Mouse (Mus musculus) adrenal gland, postnatal 10 days (tissue): Measurements from ENCODE around the gene Arhgap18. TPM values are rescaled to one million over a fixed set of nuclear protein-coding genes. Genes with fewer than 3 reads are reported as not detected.

Source experiments
- DNase-seq: peaks from one replicate; pipeline ENCODE4 v3.0.0; 2021; ENCODE audit warnings: mixed read lengths
- total RNA-seq, 2 experiments: library from RNA; stranded (reverse); gene quantifications; 2 replicates each; pipeline ENCODE4 v1.2.3; 2021

Arhgap18 gene
- total RNA-seq, 2 experiments from 2014 or later = 39.8 to 59.5 TPM

- DNase-seq = no peak
Measured at GRCm38 (mm10) chr10:26832068-26832467, 78.8 kb downstream of the Arhgap18 start.

- no peak for DNase-seq
Measured at GRCm38 (mm10) chr10:26832669-26833249, 79.5 kb downstream of the Arhgap18 start.

GRCm38 (mm10) chr10:26833393-26833792 lies 80.2 kb downstream of the Arhgap18 start:
- DNase-seq = no peak

GRCm38 (mm10) chr10:26849311-26849710 lies 96.1 kb downstream of the Arhgap18 start:
- DNase-seq = peak; percentile 50

- DNase-seq = peak; percentile 13
Measured at GRCm38 (mm10) chr10:26849854-26850253, 96.6 kb downstream of the Arhgap18 start.

- peak; percentile 23 for DNase-seq
Measured at GRCm38 (mm10) chr10:26854556-26855100, 101.4 kb downstream of the Arhgap18 start.

- DNase-seq = peak; percentile 58
Measured at GRCm38 (mm10) chr10:26855851-26856535, 102.8 kb downstream of the Arhgap18 start.

- DNase-seq = no peak
Measured at GRCm38 (mm10) chr10:26857583-26857982, 104.4 kb downstream of the Arhgap18 start.

GRCm38 (mm10) chr10:26858537-26858936 lies 105.3 kb downstream of the Arhgap18 start:
- no peak for DNase-seq

GRCm38 (mm10) chr10:26861231-26861630 lies 108.0 kb downstream of the Arhgap18 start:
- DNase-seq = no peak

- DNase-seq = no peak
Measured at GRCm38 (mm10) chr10:26862207-26862606, 109.0 kb downstream of the Arhgap18 start.

- no peak for DNase-seq
Measured at GRCm38 (mm10) chr10:26863982-26864381, 110.8 kb downstream of the Arhgap18 start.

GRCm38 (mm10) chr10:26870802-26871201 lies 117.6 kb downstream of the Arhgap18 start:
- no peak for DNase-seq

- no peak for DNase-seq
Measured at GRCm38 (mm10) chr10:26877309-26877708, 124.1 kb downstream of the Arhgap18 start.

GRCm38 (mm10) chr10:26878924-26879600 lies 125.8 kb downstream of the Arhgap18 start:
- no peak for DNase-seq

- DNase-seq = peak; percentile 31
Measured at GRCm38 (mm10) chr10:26884949-26885348, 131.7 kb downstream of the Arhgap18 start.

- peak; percentile 33 for DNase-seq
Measured at GRCm38 (mm10) chr10:26889226-26889625, 136.0 kb downstream of the Arhgap18 start.

GRCm38 (mm10) chr10:26889754-26890153 lies 136.5 kb downstream of the Arhgap18 start:
- no peak for DNase-seq

GRCm38 (mm10) chr10:26890269-26890955 lies 137.2 kb downstream of the Arhgap18 start:
- DNase-seq = peak; percentile 76

GRCm38 (mm10) chr10:26893091-26893490 lies 139.9 kb downstream of the Arhgap18 start:
- peak; percentile 51 for DNase-seq

GRCm38 (mm10) chr10:26895726-26896125 lies 142.5 kb downstream of the Arhgap18 start:
- no peak for DNase-seq

- no peak for DNase-seq
Measured at GRCm38 (mm10) chr10:26900426-26900825, 147.2 kb downstream of the Arhgap18 start.
